Mouse (Mus musculus) frontal cortex, adult (tissue): ENCODE data around the gene Rab4a.
A peak's percentile ranks its signal among the peaks of the same experiment; 100 is the strongest.

Experiments
- ATAC-seq: cut with Nextera tagmentation; 2 replicates; pipeline ENCODE4 v1.9.2; 2017; ENCODE audit warnings: mild to moderate bottlenecking, moderate library complexity, mixed read lengths; ENCODE audit not compliant: low TSS enrichment

The Rab4a gene

GRCm38 (mm10) chr8:123805718-123806373 is at the start of gene Rab4a:
TSS of gene Rab4a (plus strand) at chr8:123805985.
- ATAC-seq = peak; percentile 78

DNA sequence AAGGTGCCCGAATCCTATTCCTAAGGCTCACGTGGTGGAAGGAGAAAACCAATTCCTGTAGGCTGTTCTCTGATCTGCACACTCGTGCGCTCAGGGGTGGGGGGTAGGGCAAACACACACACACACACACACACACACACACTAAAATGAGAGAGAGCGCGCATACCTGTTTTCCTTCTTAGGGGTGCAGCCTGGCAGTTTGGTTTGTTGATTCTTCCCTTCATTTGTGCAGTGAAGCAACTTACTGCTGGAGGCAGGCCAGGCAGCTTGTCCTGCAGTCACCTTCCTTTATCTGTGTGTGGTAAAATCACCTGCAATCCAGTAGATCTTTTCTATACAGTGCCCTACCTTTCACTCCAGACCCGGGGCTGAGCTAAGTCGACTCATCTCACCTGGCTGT is 48.9 kb upstream of the Rab4a start:
- no peak for ATAC-seq

GRCm38 (mm10) chr8:123758935-123759334 is 46.9 kb upstream of the Rab4a start:
- ATAC-seq = peak; percentile 28; the same call in 1 of the 2 replicates

DNA sequence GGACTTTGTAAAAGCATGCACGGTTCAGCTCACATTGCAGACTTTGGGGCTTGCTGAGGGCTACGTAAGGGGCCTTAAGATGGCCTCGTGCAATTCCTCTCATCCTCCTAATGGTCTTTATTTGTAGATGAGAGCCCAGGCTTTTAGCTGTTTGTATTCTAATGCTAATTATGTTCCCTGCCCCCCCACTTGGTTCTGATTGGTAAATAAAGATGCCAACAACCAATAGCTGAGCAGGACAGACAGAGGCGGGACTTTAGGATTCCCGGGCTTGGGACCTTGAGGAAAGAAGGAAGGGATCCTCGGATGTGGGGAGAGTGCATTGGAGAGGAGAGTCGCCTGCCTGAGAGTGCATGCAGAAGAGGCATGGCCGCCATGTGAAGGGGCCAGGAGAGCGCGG is 45.9 kb upstream of the Rab4a start:
- no peak for ATAC-seq

- ATAC-seq = no peak
Measured at GRCm38 (mm10) chr8:123760579-123760978, 45.2 kb upstream of the Rab4a start.

GRCm38 (mm10) chr8:123761266-123761882 is 44.4 kb upstream of the Rab4a start:
- ATAC-seq = peak; percentile 18; the same call in 1 of the 2 replicates

DNA sequence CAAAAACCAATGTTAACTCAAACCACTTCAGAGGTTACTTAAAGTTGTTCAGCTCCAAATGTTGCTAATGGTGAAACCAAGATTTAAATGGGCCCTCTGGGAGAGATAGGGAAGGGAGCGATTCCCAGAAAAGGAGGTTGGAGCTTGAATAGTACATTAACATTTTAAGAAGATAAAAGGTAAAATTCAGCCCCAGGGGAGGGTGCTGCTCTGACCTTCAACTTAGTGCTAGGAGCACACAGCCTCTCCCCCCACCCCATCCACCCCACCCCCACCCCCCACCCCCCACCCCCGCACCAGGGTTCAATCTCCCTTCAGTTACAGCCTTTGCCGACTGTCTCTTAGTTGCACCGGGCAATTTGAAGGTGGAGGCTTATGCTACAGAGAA is 43.9 kb upstream of the Rab4a start:
- no peak for ATAC-seq

GRCm38 (mm10) chr8:123763355-123763754 is 42.4 kb upstream of the Rab4a start:
- ATAC-seq = no peak

DNA sequence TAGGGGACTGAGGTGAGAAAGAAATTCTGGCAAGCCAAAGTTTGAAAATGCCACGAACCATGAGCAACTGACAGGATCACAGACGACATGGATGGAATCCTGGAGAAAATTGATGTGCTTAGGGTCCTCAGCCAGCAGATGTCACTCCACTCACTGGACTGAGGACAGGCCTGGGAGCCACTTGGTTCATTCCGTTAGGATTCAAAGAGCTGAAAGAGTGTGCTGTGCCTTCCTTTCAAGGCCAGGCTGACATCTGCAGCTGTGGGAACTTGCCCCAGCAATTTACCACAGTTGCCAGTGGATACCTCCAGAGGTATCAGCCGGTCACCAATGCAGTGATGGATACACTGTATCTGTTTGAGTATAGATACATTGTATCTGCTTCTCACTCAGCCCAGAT is 41.1 kb upstream of the Rab4a start:
- no peak for ATAC-seq

- ATAC-seq = no peak
Measured at GRCm38 (mm10) chr8:123766516-123766915, 39.3 kb upstream of the Rab4a start.

DNA sequence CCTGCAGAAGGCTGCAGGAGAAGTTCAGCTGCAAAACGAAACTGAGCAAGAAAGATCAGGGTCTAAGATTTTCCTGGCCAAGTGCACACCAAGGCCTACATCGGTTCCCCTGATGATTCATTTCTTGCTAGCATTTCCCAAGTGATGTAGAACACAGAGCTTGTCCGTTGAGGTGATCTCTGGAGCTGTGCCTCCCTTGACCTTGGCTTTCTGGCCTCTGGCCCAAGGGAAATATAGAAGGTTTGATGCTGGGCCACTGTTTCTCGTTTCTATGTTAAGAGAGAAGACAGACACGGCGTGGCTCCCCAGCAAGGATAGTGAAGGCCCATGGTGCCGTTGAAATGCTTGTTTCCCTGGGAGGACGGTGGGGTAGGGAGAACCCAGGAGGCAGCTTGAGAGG is 37.9 kb upstream of the Rab4a start:
- ATAC-seq = no peak

GRCm38 (mm10) chr8:123768492-123769356 is 37.1 kb upstream of the Rab4a start:
- ATAC-seq = peak; percentile 58

DNA sequence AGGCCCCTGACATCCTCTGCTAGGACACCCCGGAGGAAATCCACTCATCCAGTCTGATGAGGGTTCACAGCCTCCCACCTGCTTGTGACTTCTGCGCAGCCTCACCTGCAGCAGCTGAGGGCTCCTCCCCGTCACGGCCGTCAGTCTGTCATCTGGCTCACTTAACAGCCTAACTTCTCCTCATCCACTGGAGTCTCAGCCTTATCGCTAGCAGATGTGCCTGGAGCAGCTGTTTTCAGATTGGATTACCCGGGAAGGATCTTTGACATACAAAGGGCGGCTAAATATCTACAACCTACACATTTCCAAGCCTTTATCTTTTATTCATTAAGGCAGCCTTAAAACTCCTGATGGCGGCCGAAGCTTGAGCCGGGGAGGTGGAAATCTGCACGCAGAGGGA is 32.3 kb upstream of the Rab4a start:
- no peak for ATAC-seq

- ATAC-seq = no peak
Measured at GRCm38 (mm10) chr8:123774491-123774890, 31.3 kb upstream of the Rab4a start.

DNA sequence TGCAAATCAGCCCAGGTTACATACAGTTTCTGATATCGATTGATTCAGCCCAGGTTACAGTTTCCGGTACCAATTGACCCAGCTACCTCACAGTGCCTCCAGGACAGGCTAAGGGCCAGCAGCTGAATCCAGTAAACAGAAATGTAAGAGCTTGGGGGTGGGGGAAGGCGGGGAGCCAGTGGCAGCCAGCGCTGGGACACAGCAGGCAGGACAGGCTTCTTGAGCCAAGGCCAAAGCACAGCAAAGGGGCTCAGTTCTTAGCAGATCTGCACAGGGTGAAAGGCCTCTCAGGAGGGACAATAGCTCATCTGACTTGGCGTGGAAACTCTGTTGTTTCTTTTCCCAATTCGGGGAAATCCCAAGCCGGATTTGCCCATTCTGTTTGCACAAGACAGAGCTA is 28.5 kb upstream of the Rab4a start:
- ATAC-seq = peak; percentile 23; the same call in 1 of the 2 replicates

DNA sequence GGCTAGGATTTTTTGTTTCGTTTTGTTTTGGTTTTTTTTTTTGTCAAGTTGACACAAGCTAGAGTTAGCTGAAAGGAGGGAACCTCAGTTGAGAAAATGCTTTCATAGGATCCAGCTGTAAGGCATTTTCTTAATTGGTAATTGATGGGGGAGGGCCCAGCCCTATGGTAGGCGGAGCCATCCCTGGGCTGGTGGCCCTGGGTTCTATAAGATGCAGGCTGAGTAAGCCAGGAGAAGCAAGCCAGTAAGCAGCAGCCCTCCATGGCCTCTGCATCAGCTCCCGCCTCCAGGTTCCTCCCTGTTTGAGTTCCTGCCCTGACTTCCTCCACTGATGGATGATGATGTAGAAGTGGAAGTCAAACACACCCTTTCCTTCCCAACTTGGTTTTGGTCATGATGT is 25.3 kb upstream of the Rab4a start:
- no peak for ATAC-seq

DNA sequence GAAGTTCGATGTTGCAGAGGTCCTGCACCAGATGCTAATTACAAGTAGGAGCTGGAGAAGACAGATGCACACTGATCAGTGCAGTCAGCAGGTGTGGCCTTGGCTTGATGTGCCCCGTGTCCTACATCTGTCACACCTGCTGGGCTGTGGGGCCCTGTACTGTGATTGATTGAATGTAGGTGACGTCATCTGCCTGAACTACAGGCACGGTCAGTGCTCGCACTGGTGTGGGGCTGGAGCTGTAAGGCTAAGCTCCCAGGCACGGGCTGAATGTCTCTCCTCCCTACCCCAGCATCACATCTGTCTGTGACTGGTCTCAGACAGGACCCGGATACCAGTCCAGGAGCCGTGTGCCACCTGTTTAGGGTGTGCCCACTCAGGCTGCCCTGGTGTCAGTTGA is 24.5 kb upstream of the Rab4a start:
- no peak for ATAC-seq

DNA sequence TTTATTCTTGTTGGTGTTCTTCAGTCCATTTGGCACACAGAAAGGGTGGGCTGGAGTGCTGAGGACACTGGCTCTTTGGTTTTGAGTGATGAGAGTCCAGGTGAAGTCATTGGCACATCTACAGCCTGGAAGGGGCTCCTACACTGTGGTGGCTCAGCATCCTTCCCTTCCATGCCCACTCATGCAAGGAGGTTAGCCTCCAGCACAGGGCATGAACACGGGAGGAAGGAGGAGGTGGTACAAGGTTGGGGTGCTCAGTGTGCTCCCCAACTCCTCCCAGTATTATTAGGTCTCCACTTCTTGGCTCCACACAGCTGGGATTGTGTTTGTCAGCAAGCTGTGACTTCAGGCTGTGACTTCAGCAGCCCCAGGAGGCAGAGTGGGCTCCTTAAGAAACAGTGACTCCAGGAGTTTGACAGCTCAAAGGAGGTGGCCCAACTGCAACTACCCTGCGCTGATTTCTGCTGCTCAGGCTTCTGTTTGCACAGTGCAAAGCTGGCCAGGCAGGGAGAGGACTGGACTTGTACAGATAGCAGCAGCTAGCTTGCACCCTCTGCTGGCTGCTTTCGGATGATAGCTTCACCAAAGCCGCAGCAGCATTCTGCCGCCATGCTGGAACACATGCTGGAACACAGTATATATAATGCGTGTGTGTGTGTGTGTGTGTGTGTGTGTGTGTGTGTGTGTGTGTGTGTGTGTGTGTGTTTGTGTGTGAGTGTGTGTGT is 22.1 kb upstream of the Rab4a start:
- ATAC-seq = peak; percentile 92

- ATAC-seq = 0 out of 2 replicates have a peak, but pooled peaks have one; percentile 14
Measured at GRCm38 (mm10) chr8:123786166-123786565, 19.6 kb upstream of the Rab4a start.

- ATAC-seq = no peak
Measured at GRCm38 (mm10) chr8:123786644-123787043, 19.1 kb upstream of the Rab4a start.

- ATAC-seq = no peak
Measured at GRCm38 (mm10) chr8:123787254-123787897, 18.4 kb upstream of the Rab4a start.
